ENCODE assay signal across 29 mouse cellular contexts in genomic region chr15:83567728-83568127, GRCm38 (mm10). TPM values are rescaled to one million over a fixed set of nuclear protein-coding genes. Genes with fewer than 3 reads are reported as not detected.
A peak's percentile ranks its signal among the peaks of the same experiment; 100 is the strongest.
DNase-seq lines count a peak whose midpoint lies in the region; ATAC-seq and TF ChIP-seq lines count a peak whose summit lies in the region.
"Had no signal": no experiment of that assay in that cellular context is flagged by ENCODE, and none has a peak within 500 bp of the region (broad histone marks: within the 10 kb centered on the region; RNA-seq: fewer than 3 reads in every experiment).

No protein-coding gene starts in this region.

- H3K9ac ChIP-seq in liver, embryonic 12.5 days = no peak overlapping the region; the same call in 1 of the 2 replicates
- H3K9ac ChIP-seq: embryonic facial prominence, embryonic 13.5 days; forebrain, embryonic 15.5 days; heart, embryonic 12.5 days; hindbrain, embryonic 14.5 days; limb, embryonic 12.5 days; liver, embryonic 14.5 days; midbrain, embryonic 15.5 days had no signal

- TF ChIP-seq POLR2A in myocyte (IDR thresholded peaks at IDR 0.05; ENCODE audit: insufficient read length, low read depth) = no peak

- H3K9me3 ChIP-seq in liver, embryonic 12.5 days (replicated peaks) = no peaks in the 10 kb centered on the region
- H3K9me3 ChIP-seq: embryonic facial prominence, embryonic 13.5 days; forebrain, embryonic 10.5 days; forebrain, embryonic 15.5 days; heart, embryonic 12.5 days; limb, embryonic 12.5 days; midbrain, embryonic 10.5 days; midbrain, embryonic 15.5 days had no signal

- H3ac ChIP-seq in myocyte (ENCODE audit: control insufficient read depth, insufficient read length) = no peak overlapping the region

- H3K27me3 ChIP-seq in liver, embryonic 12.5 days (replicated peaks) = no peaks in the 10 kb centered on the region
- H3K27me3 ChIP-seq in myocyte (ENCODE audit: control insufficient read depth, insufficient read depth, insufficient read length) = no peaks in the 10 kb centered on the region
- H3K27me3 ChIP-seq: heart, embryonic 12.5 days had no signal

- H3K36me3 ChIP-seq in liver, embryonic 12.5 days = peaks cover 16% of the 10 kb centered on the region
- no peaks in the 10 kb centered on the region for H3K36me3 ChIP-seq in myocyte (ENCODE audit: control insufficient read depth, insufficient read depth)
- H3K36me3 ChIP-seq: embryonic facial prominence, embryonic 13.5 days; forebrain, embryonic 10.5 days; forebrain, embryonic 15.5 days; limb, embryonic 12.5 days; midbrain, embryonic 10.5 days; midbrain, embryonic 15.5 days had no signal

- no peak overlapping the region for H3K4me3 ChIP-seq in liver, embryonic 12.5 days
- no peak overlapping the region for H3K4me3 ChIP-seq in myocyte
- H3K4me3 ChIP-seq: embryonic facial prominence, embryonic 13.5 days; forebrain, embryonic 10.5 days; forebrain, embryonic 15.5 days; heart, adult 2 months; heart, embryonic 12.5 days; left cerebral cortex, adult 2 months; limb, embryonic 12.5 days; midbrain, embryonic 10.5 days; midbrain, embryonic 15.5 days had no signal

- ATAC-seq in liver, embryonic 12.5 days = no peak
- no peak for ATAC-seq in activated CD4-positive, CD25-positive, alpha-beta regulatory T cell, adult 4 months
- ATAC-seq: forebrain, embryonic 15.5 days; intestine, postnatal 0 days; midbrain, embryonic 15.5 days had no signal

- H3K4me2 ChIP-seq in liver, embryonic 12.5 days = peak overlapping the region; percentile 1; the same call in 1 of the 2 replicates
- peak overlapping the region; percentile 31 for H3K4me2 ChIP-seq in myocyte (ENCODE audit: low read depth)
- H3K4me2 ChIP-seq: embryonic facial prominence, embryonic 13.5 days; forebrain, embryonic 15.5 days; heart, embryonic 12.5 days; hindbrain, embryonic 14.5 days; limb, embryonic 12.5 days; midbrain, embryonic 15.5 days had no signal

- peaks cover 70% of the 10 kb centered on the region for H3K4me1 ChIP-seq in liver, embryonic 12.5 days

- no peak for DNase-seq in liver
- DNase-seq in 3T3-L1 (ENCODE audit: low read depth, low spot score) = peak; percentile 82
- peak; percentile 65 for DNase-seq in NIH3T3 (ENCODE audit: low read depth)
- no peak for DNase-seq in spleen, postnatal 10 days (ENCODE audit: low spot score in 2 of 2)
- DNase-seq: adrenal gland, adult 8-10 months; cerebellum, adult 8-10 months; heart, adult 2 months; heart, postnatal 4 days; kidney, adult 9 months; kidney, postnatal 10 days; lung, postnatal 36 days; right cerebral cortex, postnatal 25 days; thymus, adult 18-20 months; thymus, postnatal 25 days had no signal

- H3K79me2 ChIP-seq in myocyte (ENCODE audit: control insufficient read depth, insufficient read depth) = peaks cover 60% of the 10 kb centered on the region

- H3K27ac ChIP-seq in liver, embryonic 12.5 days = peak overlapping the region; percentile 59
- H3K27ac ChIP-seq: embryonic facial prominence, embryonic 13.5 days; forebrain, embryonic 10.5 days; forebrain, embryonic 15.5 days; heart, adult 2 months; hindbrain, embryonic 14.5 days; left cerebral cortex, adult 2 months; limb, embryonic 12.5 days; liver, embryonic 14.5 days; midbrain, embryonic 10.5 days; midbrain, embryonic 15.5 days; stomach, postnatal 0 days had no signal

- WGBS in liver, embryonic 12.5 days (ENCODE audit: insufficient replicate concordance) = 80% methylated on average over 3 of the region's 3 CpGs

TF ChIP-seq in myocyte, 11 proteins besides CTCF, POLR2A, EP300 and RAD21:
- TF ChIP-seq POLR2AphosphoS2 (IDR thresholded peaks at IDR 0.05; ENCODE audit: insufficient read length, low read depth) (no peak), E2F4 (IDR thresholded peaks at IDR 0.05; ENCODE audit: insufficient read depth) (no peak), MYOD1 (IDR thresholded peaks at IDR 0.05; ENCODE audit: control insufficient read depth in 1 of 3, insufficient read length in 2 of 3, low read depth in 2 of 3) (no peak), REST (IDR thresholded peaks at IDR 0.05; ENCODE audit: insufficient read depth, insufficient read length) (no peak), MAX (IDR thresholded peaks at IDR 0.05; ENCODE audit: low read depth) (no peak), TCF3 (IDR thresholded peaks at IDR 0.05; ENCODE audit: insufficient read length, low read depth) (no peak), CEBPB (IDR thresholded peaks at IDR 0.05; ENCODE audit: insufficient read depth, poor library complexity, severe bottlenecking) (no peak), MYOG (IDR thresholded peaks at IDR 0.05; ENCODE audit: control insufficient read depth in 1 of 3, insufficient read depth in 1 of 3, insufficient read length in 2 of 3, low read depth in 2 of 3) (no peak), TCF12 (IDR thresholded peaks at IDR 0.05; ENCODE audit: insufficient read depth, poor library complexity, severe bottlenecking) (no peak), SRF (IDR thresholded peaks at IDR 0.05; ENCODE audit: control insufficient read depth, insufficient read length, low read depth) (no peak), USF1 (IDR thresholded peaks at IDR 0.05; ENCODE audit: low read depth) (no peak)

RNA-seq across cellular contexts. Expression of gene Mcat, which starts 4.1 kb away (rescaled TPM):
- 27.1 and 28.1 TPM in 2 replicates for polyA plus RNA-seq in liver, embryonic 12.5 days (2016; fragmentation: Nextera tagmentation; extraction: Ambion mirVana)
- 55.9 TPM for polyA plus RNA-seq in myocyte (2012; fragmentation: generic; extraction: Trizol)
- polyA plus RNA-seq in activated CD4-positive, CD25-positive, alpha-beta regulatory T cell, adult 4 months (2017; shearing (Covaris generic)) = 1 to 10 TPM; 3.3 to 3.4 TPM

RNA-seq across cellular contexts. Expression of gene Tspo, which starts 4.3 kb away (rescaled TPM):
- polyA plus RNA-seq in liver, embryonic 12.5 days (2016; fragmentation: Nextera tagmentation; extraction: Ambion mirVana) = 186 and 192 TPM in 2 replicates
- polyA plus RNA-seq in myocyte (2012; fragmentation: generic; extraction: Trizol) = 937 TPM
- 100 to 1,000 TPM; 372 to 374 TPM for polyA plus RNA-seq in activated CD4-positive, CD25-positive, alpha-beta regulatory T cell, adult 4 months (2017; shearing (Covaris generic))

RNA-seq across cellular contexts. Expression of gene Ttll12, which starts 27.2 kb away (rescaled TPM):
- polyA plus RNA-seq in liver, embryonic 12.5 days (2016; fragmentation: Nextera tagmentation; extraction: Ambion mirVana) = 62.7 and 64.0 TPM in 2 replicates
- polyA plus RNA-seq in myocyte (2012; fragmentation: generic; extraction: Trizol) = 69.6 TPM
- polyA plus RNA-seq in activated CD4-positive, CD25-positive, alpha-beta regulatory T cell, adult 4 months (2017; shearing (Covaris generic)) = 10 to 100 TPM; 12.2 to 14.2 TPM

RNA-seq across cellular contexts. Expression of gene Bik, which starts 41.1 kb away (rescaled TPM):
- 2.2 and 2.7 TPM in 2 replicates for polyA plus RNA-seq in liver, embryonic 12.5 days (2016; fragmentation: Nextera tagmentation; extraction: Ambion mirVana)
- 1.3 TPM for polyA plus RNA-seq in myocyte (2012; fragmentation: generic; extraction: Trizol)
- 1 to 10 TPM; 1.1 to 2.5 TPM for polyA plus RNA-seq in activated CD4-positive, CD25-positive, alpha-beta regulatory T cell, adult 4 months (2017; shearing (Covaris generic))

RNA-seq across cellular contexts. Expression of gene Ttll1, which starts 57.0 kb away (rescaled TPM):
- 9.6 and 10.0 TPM in 2 replicates for polyA plus RNA-seq in liver, embryonic 12.5 days (2016; fragmentation: Nextera tagmentation; extraction: Ambion mirVana)
- 47.7 TPM for polyA plus RNA-seq in myocyte (2012; fragmentation: generic; extraction: Trizol)
- 1 to 10 TPM; 8.4 to 9.8 TPM for polyA plus RNA-seq in activated CD4-positive, CD25-positive, alpha-beta regulatory T cell, adult 4 months (2017; shearing (Covaris generic))

Comparison
In these comparisons a context has a peak if more than half of its experiments do, and no peak if none do; other contexts are left out.
1. DNase-seq: peak in 3T3-L1 (single experiment) and NIH3T3 (single experiment); none in liver (single experiment) and spleen, postnatal 10 days (0 of 2).